Mouse (Mus musculus) kidney, adult 9 months (tissue): ENCODE data around the gene Foxp1.

Source experiments
- DNase-seq: peaks from one replicate; pipeline ENCODE4 v3.0.0; 2022

Foxp1 gene

GRCm38 (mm10) chr6:99007542-99007941 lies 515.0 kb downstream of the Foxp1 start:
- DNase-seq = no peak

- DNase-seq = no peak
Measured at GRCm38 (mm10) chr6:99004255-99004997, 518.1 kb downstream of the Foxp1 start.

- DNase-seq = no peak
Measured at GRCm38 (mm10) chr6:99003108-99003709, 519.3 kb downstream of the Foxp1 start.

- no peak for DNase-seq
Measured at GRCm38 (mm10) chr6:99001637-99002036, 520.9 kb downstream of the Foxp1 start.

GRCm38 (mm10) chr6:98998971-98999932 lies 523.3 kb downstream of the Foxp1 start:
- DNase-seq = no peak

GRCm38 (mm10) chr6:98997742-98998141 lies 524.8 kb downstream of the Foxp1 start:
- no peak for DNase-seq

GRCm38 (mm10) chr6:98996822-98997221 lies 525.7 kb downstream of the Foxp1 start:
- DNase-seq = no peak

- no peak for DNase-seq
Measured at GRCm38 (mm10) chr6:98996346-98996745, 526.2 kb downstream of the Foxp1 start.

- no peak for DNase-seq
Measured at GRCm38 (mm10) chr6:98995681-98996080, 526.8 kb downstream of the Foxp1 start.

GRCm38 (mm10) chr6:98994902-98995301 lies 527.6 kb downstream of the Foxp1 start:
- DNase-seq = no peak

GRCm38 (mm10) chr6:98994104-98994787 lies 528.3 kb downstream of the Foxp1 start:
- peak; percentile 8 for DNase-seq

GRCm38 (mm10) chr6:98993231-98993630 lies 529.3 kb downstream of the Foxp1 start:
- no peak for DNase-seq

GRCm38 (mm10) chr6:98992772-98993147 lies 529.8 kb downstream of the Foxp1 start:
- DNase-seq = no peak

- no peak for DNase-seq
Measured at GRCm38 (mm10) chr6:98991900-98992771, 530.4 kb downstream of the Foxp1 start.

- no peak for DNase-seq
Measured at GRCm38 (mm10) chr6:98987533-98988169, 534.9 kb downstream of the Foxp1 start.

- no peak for DNase-seq
Measured at GRCm38 (mm10) chr6:98985452-98985851, 537.1 kb downstream of the Foxp1 start.

- DNase-seq = no peak
Measured at GRCm38 (mm10) chr6:98984626-98985025, 537.9 kb downstream of the Foxp1 start.

- DNase-seq = no peak
Measured at GRCm38 (mm10) chr6:98984026-98984425, 538.5 kb downstream of the Foxp1 start.

- no peak for DNase-seq
Measured at GRCm38 (mm10) chr6:98983311-98983838, 539.1 kb downstream of the Foxp1 start.

- DNase-seq = no peak
Measured at GRCm38 (mm10) chr6:98981265-98981664, 541.3 kb downstream of the Foxp1 start.

GRCm38 (mm10) chr6:98980432-98980831 lies 542.1 kb downstream of the Foxp1 start:
- DNase-seq = no peak
